Mouse (Mus musculus) layer of hippocampus, adult 9-11 months (tissue): ENCODE data around the gene Rxfp1.
"Not testable (repeated sequence)": the region's sequence is repeated elsewhere in the genome, so short reads cannot be mapped to it uniquely, and the experiment has no call there.

Source experiments
- DNase-seq: peaks from one replicate; pipeline ENCODE4 v3.0.0; 2022

Rxfp1 gene

DNA sequence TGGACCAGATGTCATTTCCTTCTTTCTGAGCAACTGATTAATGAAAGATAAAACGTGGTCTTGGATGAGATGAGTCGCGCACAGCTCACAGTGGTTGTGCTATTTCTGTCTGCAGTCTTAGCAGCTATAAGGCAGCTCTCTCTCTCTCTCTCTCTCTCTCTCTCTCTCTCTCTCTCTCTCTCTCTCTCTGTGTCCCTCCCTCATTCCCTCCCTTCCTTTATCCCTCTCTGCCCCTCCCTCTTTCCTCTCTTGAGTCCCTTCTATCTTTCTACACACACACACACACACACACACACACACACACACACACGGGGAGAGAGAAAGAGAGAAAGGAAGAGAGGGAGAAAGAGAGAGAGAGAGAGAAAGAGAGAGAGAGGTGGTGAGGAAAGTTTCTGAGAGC, at the start of gene Rxfp1:
Gene Rxfp1, minus strand, starts transcription at position 101 of the 400 bp plus-strand sequence.
- DNase-seq: no peak

DNA sequence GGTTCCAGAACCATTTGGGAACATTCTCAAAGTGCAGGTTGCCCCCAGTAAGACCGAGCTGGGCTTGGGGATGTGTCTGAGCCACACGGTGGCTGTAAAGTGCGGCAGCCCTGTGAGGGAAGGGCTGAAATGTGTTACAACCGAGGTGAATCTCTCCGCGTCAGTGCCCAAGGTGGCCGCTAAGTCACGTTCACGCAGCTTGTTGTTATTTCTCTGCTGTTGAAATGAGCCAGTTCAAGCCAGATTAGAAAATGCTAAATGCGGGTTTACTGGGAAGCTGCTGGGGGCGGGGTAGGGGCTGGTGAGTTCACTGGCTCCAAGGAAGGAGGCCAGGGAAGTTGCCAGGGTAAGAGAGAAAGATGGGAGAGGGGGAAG, 46.7 kb upstream of the Rxfp1 start:
- DNase-seq: no peak

DNA sequence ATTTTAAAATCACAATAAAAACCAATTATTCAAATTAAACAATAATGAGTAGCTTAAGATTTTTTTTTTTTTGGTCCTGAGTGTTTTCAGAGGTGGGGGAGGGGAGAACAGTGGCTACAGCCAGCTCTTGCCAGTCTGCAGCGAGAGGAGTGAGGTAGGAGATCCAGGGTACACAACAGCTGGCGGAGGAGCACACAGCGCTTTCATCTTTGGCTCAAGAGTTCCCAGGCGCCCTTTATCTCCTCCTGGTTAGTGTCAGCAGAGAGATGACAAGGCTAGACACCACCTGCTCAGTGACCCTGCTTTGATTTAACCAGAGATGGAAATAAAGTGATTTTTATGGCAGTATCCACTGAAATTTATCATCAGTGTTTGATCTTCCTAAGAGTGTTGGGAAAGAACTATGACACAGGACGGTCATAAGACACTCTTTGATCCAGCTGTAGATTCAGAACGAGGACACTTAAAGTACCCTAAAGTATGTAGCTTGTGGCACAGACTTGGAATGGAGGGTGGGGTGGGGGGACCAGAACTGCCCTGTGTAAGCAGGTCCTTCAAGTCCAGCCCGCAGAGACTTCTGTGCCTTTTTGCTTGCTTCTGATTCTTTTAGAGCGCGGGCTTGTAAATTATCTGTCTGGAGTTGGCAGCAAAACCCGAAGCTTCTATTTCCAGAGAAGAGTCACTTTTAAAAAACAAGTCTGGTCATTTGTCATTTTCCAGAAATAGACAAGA, 46.1 kb upstream of the Rxfp1 start:
- no peak for DNase-seq

DNA sequence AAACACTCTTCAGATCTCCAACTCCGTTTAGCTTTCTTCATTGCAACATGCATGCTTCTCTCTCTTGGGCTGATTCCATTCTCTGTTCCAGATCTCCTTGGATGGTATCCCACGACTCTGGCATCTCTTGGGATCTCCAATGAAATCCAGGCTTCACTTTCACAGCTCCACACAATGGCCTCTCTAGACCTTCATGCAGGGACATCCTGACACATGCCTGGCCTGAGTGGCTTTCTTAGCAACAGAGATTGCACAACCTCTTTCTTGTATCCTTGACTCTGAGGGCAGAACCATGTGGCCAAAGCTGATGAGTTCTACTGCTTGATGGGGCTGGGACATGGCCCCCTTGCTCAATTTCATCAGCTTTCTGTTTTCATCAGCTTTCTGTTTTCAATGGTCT, 35.0 kb upstream of the Rxfp1 start:
- no peak for DNase-seq

- DNase-seq: no peak
Observed at GRCm38 (mm10) chr3:79753736-79754135, 16.1 kb upstream of the Rxfp1 start.

DNA sequence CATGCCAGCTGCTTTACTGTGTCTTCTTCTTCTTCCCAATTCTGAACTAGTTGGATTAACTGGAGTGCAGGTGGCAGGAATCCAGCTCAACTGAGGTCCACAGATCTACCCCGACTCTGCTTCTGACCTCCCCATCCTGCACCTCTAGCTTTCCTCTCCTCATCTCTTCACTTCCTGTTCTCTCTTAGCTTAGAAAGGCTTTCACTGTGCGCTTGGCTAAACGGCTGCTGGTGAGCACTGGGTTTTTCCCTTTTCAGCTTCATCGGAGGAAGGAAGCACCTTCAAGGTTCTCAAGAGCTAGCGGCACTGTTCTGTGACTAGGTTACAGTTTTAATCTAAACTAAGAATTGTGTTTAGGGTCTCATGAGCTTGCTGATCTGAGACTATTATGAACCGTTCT, 8.9 kb upstream of the Rxfp1 start:
- DNase-seq: no peak

GRCm38 (mm10) chr3:79745101-79745500, 7.4 kb upstream of the Rxfp1 start:
- peak; percentile 64 for DNase-seq

GRCm38 (mm10) chr3:79744415-79744814, 6.7 kb upstream of the Rxfp1 start:
- peak; percentile 18 for DNase-seq

GRCm38 (mm10) chr3:79740351-79740750, 2.7 kb upstream of the Rxfp1 start:
- no peak for DNase-seq

DNA sequence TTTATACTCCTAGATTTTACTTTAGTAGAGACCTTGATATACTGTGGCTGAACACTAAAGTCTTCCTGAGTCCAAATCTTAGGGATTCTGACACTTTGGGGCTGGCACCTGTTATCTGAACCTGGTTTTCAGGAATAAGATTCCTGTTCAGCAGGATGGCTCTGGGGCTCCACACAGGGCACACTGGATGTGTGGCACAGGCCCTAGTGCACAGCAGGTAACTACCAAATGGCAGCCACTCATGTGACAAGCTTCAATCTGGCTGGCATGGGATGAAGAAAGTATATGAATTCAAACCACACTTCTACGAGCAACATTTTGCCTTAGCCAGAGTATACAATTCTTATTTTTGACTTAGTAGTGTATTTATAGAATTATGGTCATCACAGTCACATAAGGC, 771 bp upstream of the Rxfp1 start:
- DNase-seq: no peak

- no peak for DNase-seq
Observed at GRCm38 (mm10) chr3:79726506-79727075, 11.1 kb downstream of the Rxfp1 start.

DNA sequence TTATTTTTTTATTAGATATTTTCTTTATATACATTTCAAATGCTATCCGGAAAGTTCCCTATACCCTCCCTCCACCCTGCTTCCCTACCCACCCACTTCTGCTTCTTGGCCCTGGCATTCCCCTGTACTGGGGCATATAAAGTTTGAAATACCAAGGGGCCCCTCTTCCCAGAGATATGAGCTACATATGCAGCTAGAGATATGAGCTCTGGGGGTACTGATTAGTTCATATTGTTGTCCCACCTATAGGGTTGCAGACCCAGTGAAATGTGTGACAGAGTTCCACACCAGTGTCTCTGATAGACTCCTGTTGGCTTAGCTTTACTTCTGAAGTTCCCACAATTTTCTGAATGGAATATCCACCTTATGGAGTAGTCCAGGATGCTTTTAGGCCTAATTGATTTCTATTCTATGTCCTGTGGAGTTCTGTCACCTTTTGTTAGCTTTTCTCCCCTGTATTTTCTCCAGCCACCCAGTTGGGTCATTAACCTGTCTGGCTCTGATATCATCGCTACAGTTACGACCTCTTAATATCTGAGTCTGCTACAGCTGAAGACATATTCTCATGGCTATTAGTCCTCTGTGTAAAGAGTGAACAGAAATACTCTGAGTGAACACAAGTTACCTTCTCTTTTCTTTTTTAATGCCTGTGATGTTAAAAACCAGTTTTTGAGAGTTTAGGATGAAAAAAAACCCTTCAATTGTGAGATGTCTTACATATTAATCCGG, 16.8 kb downstream of the Rxfp1 start:
- DNase-seq: no peak

- DNase-seq: no peak
Observed at GRCm38 (mm10) chr3:79706436-79706835, 31.2 kb downstream of the Rxfp1 start.

DNA sequence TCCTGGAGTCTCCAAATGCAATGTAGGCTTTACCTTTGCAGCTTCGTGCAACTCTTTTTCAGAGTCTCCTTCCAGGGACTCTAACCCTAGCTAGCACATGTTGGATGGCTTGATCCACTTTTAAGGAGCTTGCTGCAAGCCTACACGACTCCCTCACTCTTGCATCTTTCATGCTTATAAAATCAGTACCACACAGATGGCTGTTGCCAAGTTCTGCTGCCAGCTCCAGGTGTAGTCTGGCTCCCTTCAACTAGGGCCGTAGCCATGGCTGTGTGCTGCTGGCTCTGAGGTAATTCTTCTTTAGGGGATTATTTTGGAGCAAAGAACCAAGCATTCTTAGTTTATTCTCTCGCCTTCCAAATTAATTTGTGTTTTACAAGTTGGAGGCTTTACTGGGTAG, 34.5 kb downstream of the Rxfp1 start:
- peak; percentile 33 for DNase-seq

GRCm38 (mm10) chr3:79691957-79692356, 45.7 kb downstream of the Rxfp1 start:
- DNase-seq: peak; percentile 32

- peak; percentile 49 for DNase-seq
Observed at GRCm38 (mm10) chr3:79690111-79690651, 47.5 kb downstream of the Rxfp1 start.

- DNase-seq: not testable (repeated sequence)
Observed at GRCm38 (mm10) chr3:79688101-79688500, 49.6 kb downstream of the Rxfp1 start.

DNA sequence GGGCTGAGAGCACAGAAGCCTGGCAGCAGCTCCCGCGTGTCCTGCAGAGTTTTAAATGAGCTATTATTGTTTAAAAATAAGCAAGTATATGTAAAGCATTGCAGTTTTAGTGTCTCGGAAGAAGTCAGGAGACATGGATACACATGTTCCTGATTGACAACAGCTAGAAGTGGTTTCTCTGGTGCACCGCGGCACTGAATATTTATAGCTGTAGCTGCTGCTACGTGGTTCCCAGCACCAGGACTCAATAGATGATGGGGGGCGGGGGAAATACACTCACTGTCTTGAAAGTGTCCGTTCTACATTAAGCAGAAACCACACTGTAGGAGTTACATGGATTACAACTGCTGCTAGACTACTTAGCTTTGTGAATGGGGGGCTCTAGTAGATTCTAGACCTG, 54.2 kb downstream of the Rxfp1 start:
- no peak for DNase-seq

- no peak for DNase-seq
Observed at GRCm38 (mm10) chr3:79682351-79683132, 55.1 kb downstream of the Rxfp1 start.

DNA sequence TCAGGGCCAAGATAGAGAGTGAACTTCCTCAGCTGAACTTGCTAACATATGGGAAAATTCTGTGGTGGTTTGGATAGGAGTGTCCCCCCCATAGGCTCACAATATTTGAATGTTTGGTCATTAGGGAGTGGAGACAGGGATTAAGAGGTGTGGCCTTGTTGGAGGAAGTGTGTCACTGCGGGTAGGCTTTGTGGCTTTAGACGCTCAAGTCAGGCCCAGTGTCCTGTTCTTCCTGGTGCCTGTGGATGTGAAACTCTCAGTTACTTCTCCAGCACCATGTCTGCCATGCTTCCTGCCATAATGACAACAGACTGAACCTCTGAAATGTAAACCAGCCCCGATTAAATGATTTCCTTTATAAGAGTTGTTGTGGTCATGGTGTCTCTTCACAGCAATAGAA, 61.3 kb downstream of the Rxfp1 start:
- no peak for DNase-seq

DNA sequence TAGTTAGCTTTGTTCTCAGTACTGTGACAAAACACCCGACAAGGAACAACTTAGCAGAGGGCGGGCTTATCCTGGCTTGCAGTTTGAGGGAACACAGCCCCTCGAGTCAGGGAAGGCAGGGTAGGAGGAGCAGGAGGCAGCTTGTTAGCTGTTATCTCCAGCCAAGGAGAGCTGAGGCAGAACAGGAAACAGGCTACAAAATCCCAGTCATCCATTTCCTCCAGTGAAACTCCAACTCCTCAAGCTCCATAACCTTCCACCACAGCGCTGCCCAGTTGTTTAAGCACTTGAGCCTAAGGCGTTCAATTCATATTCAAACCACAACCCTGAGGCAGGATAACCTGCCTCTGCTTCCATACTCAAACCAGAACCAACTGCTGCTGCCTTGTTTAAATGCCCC, 63.0 kb downstream of the Rxfp1 start:
- DNase-seq: no peak

GRCm38 (mm10) chr3:79673082-79673481, 64.6 kb downstream of the Rxfp1 start:
- peak; percentile 45 for DNase-seq

GRCm38 (mm10) chr3:79672188-79672587, 65.5 kb downstream of the Rxfp1 start:
- DNase-seq: no peak
